Mouse (Mus musculus): ENCODE measurements at regions not wholly inside any gene's neighbourhood (a gene's known extent, or its start where the extent isn't known, plus 50 kb on each side); places are given as distances from the start of the nearest gene placed in this dataset.

- DNase-seq (ENCODE audit: low spot score) (no peak), ATAC-seq (no peak)
- WGBS = 30% methylated on average over 2 of the region's 2 CpGs
- H3K9ac ChIP-seq (replicated peaks; ENCODE audit: low read depth) = no peak overlapping the region
- H3K36me3 ChIP-seq (ENCODE audit: insufficient read depth, low read length) = no peaks in the 10 kb centered on the region
- TF ChIP-seq EP300 (IDR thresholded peaks at IDR 0.05) (no peak), CTCF (IDR thresholded peaks at IDR 0.05) (no peak)
- H3K4me3 ChIP-seq (ENCODE audit: low read depth, low read length) = no peak overlapping the region
- H3K27ac ChIP-seq (ENCODE audit: low read length) = no peak overlapping the region
- no peaks in the 10 kb centered on the region for H3K9me3 ChIP-seq (ENCODE audit: low read length)
- no peak overlapping the region for H3K4me2 ChIP-seq (replicated peaks; ENCODE audit: low read depth, low read length)
- H3K4me1 ChIP-seq (ENCODE audit: insufficient read depth, low read depth, low read length) = no peaks in the 10 kb centered on the region
- no peaks in the 10 kb centered on the region for H3K27me3 ChIP-seq (replicated peaks; ENCODE audit: insufficient read depth, low read length)
Observed at GRCm38 (mm10) chr9:115656538-115656937, 252.7 kb upstream of the Gadl1 start.

GRCm38 (mm10) chr9:115656994-115657713 is 252.1 kb upstream of the Gadl1 start:
- Histone ChIP-seq H3K27ac (ENCODE audit: low read length) (no peak overlapping the region), H3K9me3 (ENCODE audit: low read length) (no peaks in the 10 kb centered on the region), H3K4me2 (replicated peaks; ENCODE audit: low read depth, low read length) (no peak overlapping the region), H3K36me3 (ENCODE audit: insufficient read depth, low read length) (no peaks in the 10 kb centered on the region), H3K4me3 (ENCODE audit: low read depth, low read length) (no peak overlapping the region), H3K27me3 (replicated peaks; ENCODE audit: insufficient read depth, low read length) (no peaks in the 10 kb centered on the region), H3K9ac (replicated peaks; ENCODE audit: low read depth) (no peak overlapping the region), H3K4me1 (ENCODE audit: insufficient read depth, low read depth, low read length) (no peaks in the 10 kb centered on the region)
- ATAC-seq (no peak), DNase-seq (ENCODE audit: low spot score) (no peak)
- WGBS = 39% methylated on average over 4 of the region's 4 CpGs
- TF ChIP-seq CTCF (IDR thresholded peaks at IDR 0.05) (no peak), EP300 (IDR thresholded peaks at IDR 0.05) (no peak)

- no peak overlapping the region for H3K4me3 ChIP-seq (ENCODE audit: low read depth, low read length)
- no peaks in the 10 kb centered on the region for H3K36me3 ChIP-seq (ENCODE audit: insufficient read depth, low read length)
- H3K9ac ChIP-seq (replicated peaks; ENCODE audit: low read depth) = no peak overlapping the region
- no peak for DNase-seq (ENCODE audit: low spot score)
- H3K27ac ChIP-seq (ENCODE audit: low read length) = no peak overlapping the region
- no peaks in the 10 kb centered on the region for H3K9me3 ChIP-seq (ENCODE audit: low read length)
- no peaks in the 10 kb centered on the region for H3K27me3 ChIP-seq (replicated peaks; ENCODE audit: insufficient read depth, low read length)
- no peaks in the 10 kb centered on the region for H3K4me1 ChIP-seq (ENCODE audit: insufficient read depth, low read depth, low read length)
- 62% methylated on average over 5 of the region's 5 CpGs for WGBS
- ATAC-seq = no peak
- H3K4me2 ChIP-seq (replicated peaks; ENCODE audit: low read depth, low read length) = no peak overlapping the region
- TF ChIP-seq CTCF (IDR thresholded peaks at IDR 0.05) = no peak
- TF ChIP-seq EP300 (IDR thresholded peaks at IDR 0.05) = no peak
Observed at GRCm38 (mm10) chr9:115658477-115658876, 250.8 kb upstream of the Gadl1 start.

GRCm38 (mm10) chr9:115660371-115660770 is 248.9 kb upstream of the Gadl1 start:
- Histone ChIP-seq H3K27ac (ENCODE audit: low read length) (no peak overlapping the region), H3K9me3 (ENCODE audit: low read length) (no peaks in the 10 kb centered on the region), H3K36me3 (ENCODE audit: insufficient read depth, low read length) (no peaks in the 10 kb centered on the region), H3K4me2 (replicated peaks; ENCODE audit: low read depth, low read length) (no peak overlapping the region), H3K4me1 (ENCODE audit: insufficient read depth, low read depth, low read length) (no peaks in the 10 kb centered on the region), H3K4me3 (ENCODE audit: low read depth, low read length) (no peak overlapping the region), H3K9ac (replicated peaks; ENCODE audit: low read depth) (no peak overlapping the region), H3K27me3 (replicated peaks; ENCODE audit: insufficient read depth, low read length) (no peaks in the 10 kb centered on the region)
- WGBS = 57% methylated on average over 1 of the region's 1 CpGs
- ATAC-seq (no peak), DNase-seq (ENCODE audit: low spot score) (no peak)
- TF ChIP-seq CTCF (IDR thresholded peaks at IDR 0.05) = no peak
- TF ChIP-seq EP300 (IDR thresholded peaks at IDR 0.05) = no peak

GRCm38 (mm10) chr9:115661834-115662425 is 247.3 kb upstream of the Gadl1 start:
- no peaks in the 10 kb centered on the region for H3K4me1 ChIP-seq (ENCODE audit: insufficient read depth, low read depth, low read length)
- TF ChIP-seq EP300 (IDR thresholded peaks at IDR 0.05) (no peak), CTCF (IDR thresholded peaks at IDR 0.05) (no peak)
- H3K27me3 ChIP-seq (replicated peaks; ENCODE audit: insufficient read depth, low read length) = no peaks in the 10 kb centered on the region
- H3K4me3 ChIP-seq (ENCODE audit: low read depth, low read length) = no peak overlapping the region
- WGBS = 79% methylated on average over 5 of the region's 5 CpGs
- H3K4me2 ChIP-seq (replicated peaks; ENCODE audit: low read depth, low read length) = no peak overlapping the region
- ATAC-seq (no peak), DNase-seq (ENCODE audit: low spot score) (no peak)
- no peak overlapping the region for H3K27ac ChIP-seq (ENCODE audit: low read length)
- H3K36me3 ChIP-seq (ENCODE audit: insufficient read depth, low read length) = no peaks in the 10 kb centered on the region
- no peaks in the 10 kb centered on the region for H3K9me3 ChIP-seq (ENCODE audit: low read length)
- H3K9ac ChIP-seq (replicated peaks; ENCODE audit: low read depth) = no peak overlapping the region

- WGBS = 26% methylated on average over 5 of the region's 5 CpGs
- Histone ChIP-seq H3K9me3 (ENCODE audit: low read length) (no peaks in the 10 kb centered on the region), H3K4me2 (replicated peaks; ENCODE audit: low read depth, low read length) (no peak overlapping the region), H3K4me3 (ENCODE audit: low read depth, low read length) (no peak overlapping the region), H3K27me3 (replicated peaks; ENCODE audit: insufficient read depth, low read length) (no peaks in the 10 kb centered on the region), H3K27ac (ENCODE audit: low read length) (no peak overlapping the region), H3K4me1 (ENCODE audit: insufficient read depth, low read depth, low read length) (no peaks in the 10 kb centered on the region), H3K36me3 (ENCODE audit: insufficient read depth, low read length) (no peaks in the 10 kb centered on the region), H3K9ac (replicated peaks; ENCODE audit: low read depth) (no peak overlapping the region)
- DNase-seq (ENCODE audit: low spot score) = peak; percentile 30
- ATAC-seq = peak; percentile 80
- peak; percentile 44; the same call in 1 of the 2 replicates for TF ChIP-seq EP300 (IDR thresholded peaks at IDR 0.05)
- no peak for TF ChIP-seq CTCF (IDR thresholded peaks at IDR 0.05)
Observed at GRCm38 (mm10) chr9:115665337-115666004, 243.8 kb upstream of the Gadl1 start.

All from lung, postnatal 0 days (tissue).